Mouse (Mus musculus): ENCODE results near the gene Astl. TPM values are rescaled to one million over a fixed set of nuclear protein-coding genes. Genes with fewer than 3 reads are reported as not detected.

Astl gene
- polyA plus RNA-seq (2012), result not detected in 2 replicates

- TF ChIP-seq GATA1 (IDR thresholded peaks at IDR 0.05; ENCODE audit: low read length), result no peak
Measured at GRCm38 (mm10) chr2:127338416-127338815, at the start of gene Astl. Astl (plus strand) TSS chr2:127338639.

DNA sequence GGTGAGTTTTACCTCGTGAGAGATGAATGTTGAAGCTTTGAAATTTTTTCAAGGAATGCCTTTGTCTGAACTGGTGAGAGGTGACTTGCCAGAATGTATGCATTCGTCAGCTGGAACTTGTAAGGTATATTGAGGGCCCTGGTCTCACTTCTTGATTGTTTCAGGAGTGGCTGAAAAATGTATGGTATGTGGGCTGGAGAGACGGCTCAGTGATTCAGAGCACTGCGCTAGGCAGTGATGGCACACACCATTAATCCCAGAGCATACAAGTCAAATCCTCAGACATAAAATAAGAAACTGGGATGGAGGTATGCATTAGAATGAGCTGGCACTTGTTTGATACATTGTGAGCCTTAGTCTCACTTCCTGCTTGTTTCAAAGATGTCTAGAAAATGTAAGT, 46.2 kb upstream of the Astl start:
- TF ChIP-seq GATA1 (IDR thresholded peaks at IDR 0.05; ENCODE audit: low read length), result no peak

- no peak for TF ChIP-seq GATA1 (IDR thresholded peaks at IDR 0.05; ENCODE audit: low read length)
Measured at GRCm38 (mm10) chr2:127297001-127297805, 41.2 kb upstream of the Astl start.

- no peak for TF ChIP-seq GATA1 (IDR thresholded peaks at IDR 0.05; ENCODE audit: low read length)
Measured at GRCm38 (mm10) chr2:127298056-127298455, 40.4 kb upstream of the Astl start.

DNA sequence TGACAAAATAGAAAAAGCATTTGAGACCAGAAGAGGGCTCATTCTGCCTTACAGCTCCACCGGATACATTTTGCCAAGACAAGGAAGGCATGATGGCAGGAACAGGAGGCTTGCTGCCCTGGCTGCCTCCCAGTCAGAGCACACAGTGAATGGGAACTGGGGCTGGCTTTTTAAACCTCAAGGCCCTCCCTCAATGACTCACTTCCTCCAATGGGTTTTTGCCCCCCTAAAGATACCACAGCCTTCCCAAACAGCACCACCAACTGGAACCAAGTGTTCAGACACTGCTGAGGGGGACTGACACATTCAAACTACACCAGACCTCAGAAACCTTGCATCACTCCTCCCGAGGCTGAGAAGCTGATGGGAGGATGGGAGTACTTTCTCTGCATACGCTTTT, 37.7 kb upstream of the Astl start:
- TF ChIP-seq GATA1 (IDR thresholded peaks at IDR 0.05; ENCODE audit: low read length), result no peak

- TF ChIP-seq GATA1 (IDR thresholded peaks at IDR 0.05; ENCODE audit: low read length), result no peak
Measured at GRCm38 (mm10) chr2:127301883-127302282, 36.6 kb upstream of the Astl start.

- TF ChIP-seq GATA1 (IDR thresholded peaks at IDR 0.05; ENCODE audit: low read length), result no peak
Measured at GRCm38 (mm10) chr2:127304609-127305210, 33.7 kb upstream of the Astl start.

- no peak for TF ChIP-seq GATA1 (IDR thresholded peaks at IDR 0.05; ENCODE audit: low read length)
Measured at GRCm38 (mm10) chr2:127306123-127306522, 32.3 kb upstream of the Astl start.

- no peak for TF ChIP-seq GATA1 (IDR thresholded peaks at IDR 0.05; ENCODE audit: low read length)
Measured at GRCm38 (mm10) chr2:127307179-127307578, 31.3 kb upstream of the Astl start.

DNA sequence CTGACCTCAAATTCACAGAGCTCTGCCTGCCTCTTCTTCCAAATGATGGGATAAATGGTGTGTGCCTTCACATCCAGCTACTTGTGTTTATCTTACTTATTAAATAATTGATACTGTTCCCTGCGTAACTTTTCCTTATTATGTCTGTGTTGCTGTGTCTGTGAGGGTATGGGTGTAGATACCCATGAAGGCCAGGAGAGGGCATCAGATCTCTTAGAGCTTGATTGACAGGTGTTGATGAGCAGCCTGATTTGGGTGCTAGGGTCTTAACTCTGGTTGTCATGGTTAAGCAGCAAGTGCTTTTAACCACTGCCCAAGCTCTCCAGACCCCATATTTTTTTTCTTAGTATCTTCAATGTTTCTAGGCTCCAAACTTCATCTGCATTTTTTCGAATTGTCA, 29.8 kb upstream of the Astl start:
- TF ChIP-seq GATA1 (IDR thresholded peaks at IDR 0.05; ENCODE audit: low read length), result no peak

DNA sequence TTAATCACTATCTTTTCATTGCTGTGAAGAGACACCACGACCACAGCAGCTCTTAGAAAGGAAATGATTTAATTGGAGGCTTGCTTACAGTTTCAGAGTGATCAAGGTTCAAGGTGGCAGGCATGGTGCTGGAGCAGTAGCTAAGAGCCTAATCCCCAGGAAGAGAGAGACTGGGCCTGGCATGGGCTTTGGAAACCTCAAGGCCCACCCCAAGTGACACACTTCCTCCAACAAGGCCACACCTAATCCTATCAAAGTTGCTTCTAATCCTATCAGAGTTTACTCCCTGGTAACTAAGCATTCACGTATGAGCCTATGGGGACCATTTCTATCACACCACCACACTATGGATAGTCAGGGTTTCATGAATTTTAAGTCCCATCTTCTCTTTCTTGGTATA, 28.2 kb upstream of the Astl start:
- no peak for TF ChIP-seq GATA1 (IDR thresholded peaks at IDR 0.05; ENCODE audit: low read length)

DNA sequence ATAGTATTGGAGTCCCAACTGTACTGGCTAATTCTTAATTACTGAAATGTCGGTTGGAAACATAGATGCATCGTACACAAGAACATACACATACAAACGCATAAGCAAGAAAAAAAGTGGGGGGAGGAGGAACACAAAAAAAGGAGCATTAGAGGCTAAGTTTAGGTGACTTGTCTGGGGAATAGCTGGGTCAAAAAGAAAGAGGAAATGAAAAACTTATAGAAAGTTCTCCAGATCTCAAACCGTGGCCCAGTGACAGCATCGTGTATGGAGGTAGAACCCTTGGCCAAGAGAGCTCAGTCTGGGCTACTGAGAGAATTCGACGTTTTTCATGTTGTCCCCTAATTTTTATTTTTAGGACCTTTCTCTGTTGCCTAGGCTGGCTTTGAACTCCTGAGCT, 27.8 kb upstream of the Astl start:
- TF ChIP-seq GATA1 (IDR thresholded peaks at IDR 0.05; ENCODE audit: low read length), result no peak

DNA sequence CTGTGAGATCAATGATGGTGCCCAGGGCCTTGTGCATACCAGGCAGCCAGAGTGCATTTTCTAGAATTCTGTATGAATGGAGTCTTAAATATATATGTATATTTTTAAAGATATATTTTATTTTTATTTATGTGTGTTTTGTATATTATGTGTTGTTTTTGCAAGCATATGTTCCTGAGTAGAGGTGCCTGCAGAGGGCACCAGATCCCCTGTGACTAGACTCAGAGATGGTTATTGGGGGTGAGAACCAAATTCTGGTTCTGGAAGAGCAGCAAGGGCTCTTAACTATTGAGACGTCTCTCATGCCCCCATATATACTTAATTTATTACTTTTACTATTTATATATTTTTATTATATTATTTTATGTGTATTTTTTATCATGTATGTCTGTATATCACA, 27.2 kb upstream of the Astl start:
- no peak for TF ChIP-seq GATA1 (IDR thresholded peaks at IDR 0.05; ENCODE audit: low read length)

- no peak for TF ChIP-seq GATA1 (IDR thresholded peaks at IDR 0.05; ENCODE audit: low read length)
Measured at GRCm38 (mm10) chr2:127312801-127313200, 25.6 kb upstream of the Astl start.

DNA sequence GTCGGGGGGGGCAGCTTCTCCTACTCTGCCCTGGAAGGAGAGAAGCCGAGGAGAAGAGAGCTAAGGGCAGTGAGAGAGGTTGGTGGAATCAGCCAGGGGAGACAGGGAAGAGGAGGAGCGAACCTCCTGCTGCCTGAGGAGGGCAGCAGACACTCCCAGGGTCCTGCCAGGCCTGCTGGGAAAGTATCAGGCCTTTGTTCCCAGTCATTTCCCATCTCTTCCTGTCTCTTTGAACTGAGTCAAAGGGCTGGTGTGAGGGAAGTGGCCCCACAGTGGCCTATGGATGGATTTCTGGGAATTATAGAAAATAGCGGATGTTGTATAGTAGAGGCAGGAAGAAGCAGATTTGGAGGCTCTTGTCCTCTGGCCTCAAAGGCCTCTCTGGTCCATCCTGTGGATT, 24.6 kb upstream of the Astl start:
- no peak for TF ChIP-seq GATA1 (IDR thresholded peaks at IDR 0.05; ENCODE audit: low read length)

DNA sequence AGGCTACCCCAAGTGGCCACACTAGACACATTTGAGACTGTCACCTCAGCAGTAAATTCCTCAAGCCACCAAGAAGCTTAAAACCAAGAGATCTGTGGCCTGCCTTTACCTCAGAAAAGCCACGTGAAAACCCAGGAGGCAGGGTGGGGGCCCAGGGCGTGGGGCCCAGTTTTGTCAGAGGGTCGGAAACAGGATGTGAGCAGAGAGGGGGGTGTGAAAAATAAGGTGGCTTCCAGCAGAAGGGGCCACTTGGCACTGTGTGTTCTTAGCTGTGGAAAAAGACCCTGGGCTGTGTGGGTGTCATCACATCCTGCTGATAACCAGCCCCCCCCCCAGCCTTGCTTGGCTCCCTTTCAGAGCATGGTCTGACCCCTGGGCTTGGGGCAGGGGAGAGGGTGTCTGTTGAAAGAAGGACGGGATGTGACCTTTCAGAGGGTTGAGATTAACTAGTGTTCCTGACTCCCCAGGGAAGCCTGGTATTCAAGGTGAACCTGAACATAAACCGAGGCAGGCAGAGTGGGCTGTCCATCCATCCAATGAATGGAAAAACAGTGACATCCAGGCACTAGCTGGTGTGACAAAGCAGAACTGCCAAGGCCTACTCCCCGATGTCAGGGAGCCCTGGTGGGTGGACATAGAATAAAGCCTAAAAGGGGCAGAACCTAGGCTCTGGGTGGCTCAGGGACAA, 23.8 kb upstream of the Astl start:
- no peak for TF ChIP-seq GATA1 (IDR thresholded peaks at IDR 0.05; ENCODE audit: low read length)

DNA sequence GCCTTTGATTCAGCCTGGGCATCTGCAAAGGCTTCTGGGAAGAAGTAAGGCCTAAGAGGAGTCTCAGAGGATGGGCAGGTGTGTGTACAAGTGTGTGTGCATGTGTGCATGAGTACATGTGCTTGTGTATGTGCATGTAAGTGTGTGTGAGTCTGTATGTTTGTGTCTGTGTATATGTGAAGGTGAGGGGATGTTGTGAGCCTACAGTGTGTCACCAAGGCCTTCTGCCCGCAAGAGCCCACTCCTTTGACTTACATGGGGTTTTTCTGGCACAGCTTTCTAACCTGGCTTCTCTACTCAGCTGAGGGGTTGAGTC, 23.3 kb upstream of the Astl start:
- TF ChIP-seq GATA1 (IDR thresholded peaks at IDR 0.05; ENCODE audit: low read length), result no peak
